Mouse (Mus musculus): Measurements from ENCODE around the gene Rab2b.

DNA sequence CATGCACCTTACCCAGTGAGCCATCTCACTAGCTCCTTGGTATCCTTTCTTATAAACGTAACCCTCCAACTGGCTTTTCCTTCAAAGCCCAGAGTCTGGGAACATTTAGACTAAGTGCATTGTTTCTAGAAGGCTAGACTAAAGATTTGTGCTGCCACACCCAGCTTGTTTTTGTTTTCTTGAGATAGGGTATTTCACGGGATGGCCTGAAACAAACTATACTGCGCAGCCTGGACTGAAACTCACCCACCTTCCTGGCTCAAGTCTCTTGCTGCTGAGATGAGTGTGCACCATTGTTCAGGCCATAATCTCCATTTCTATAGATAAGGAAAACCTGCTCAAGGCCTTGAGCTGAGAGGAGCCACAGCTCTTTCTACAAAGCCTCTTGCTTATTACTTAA is 4.8 kb upstream of the Rab2b start:
- TF ChIP-seq SMC3 (IDR thresholded peaks at IDR 0.05; ENCODE audit: low read depth, low read length) (no peak), KAT2A (conservative IDR thresholded peaks at IDR 0.05; ENCODE audit: low read depth, low read length) (no peak), E2F4 (IDR thresholded peaks at IDR 0.05; ENCODE audit: borderline replicate concordance, low read depth, low read length) (no peak), CTCF (IDR thresholded peaks at IDR 0.05 in 2 of 3, conservative IDR thresholded peaks at IDR 0.05 in 1 of 3; ENCODE audit: control insufficient read depth in 1 of 3, insufficient read depth in 1 of 3, low read depth in 2 of 3, low read length in 3 of 3, poor library complexity in 1 of 3, severe bottlenecking in 1 of 3) (no peak), HCFC1 (IDR thresholded peaks at IDR 0.05; ENCODE audit: low read depth, low read length) (no peak), USF1 (IDR thresholded peaks at IDR 0.05; ENCODE audit: low read depth, low read length) (no peak), TCF12 (IDR thresholded peaks at IDR 0.05; ENCODE audit: low read depth, low read length) (no peak), GATA1 (IDR thresholded peaks at IDR 0.05; ENCODE audit: low read depth, low read length) (no peak), POLR2A (IDR thresholded peaks at IDR 0.05; ENCODE audit: control insufficient read depth in 1 of 2, insufficient read depth in 1 of 2, low read depth in 1 of 2, low read length in 2 of 2, poor library complexity in 1 of 2) (no peak), CHD2 (IDR thresholded peaks at IDR 0.05; ENCODE audit: low read length) (no peak)
